Mouse (Mus musculus): ENCODE measurements around the gene Ryk.
A peak's percentile ranks its signal among the peaks of the same experiment; 100 is the strongest.

GRCm38 (mm10) chr9:102879545-102879944, 44.8 kb downstream of the Ryk start:
- TF ChIP-seq CTCF (conservative IDR thresholded peaks at IDR 0.05; ENCODE audit: insufficient read depth, insufficient read length, low read depth, low read length) (peak; percentile 42), POLR2A (IDR thresholded peaks at IDR 0.05; ENCODE audit: low read depth, low read length) (no peak)
